Mouse (Mus musculus) lung, embryonic 14.5 days (tissue): ENCODE measurements around the gene Slc29a1. TPM values are rescaled to one million over a fixed set of nuclear protein-coding genes. Genes with fewer than 3 reads are reported as not detected.
A peak's percentile ranks its signal among the peaks of the same experiment; 100 is the strongest.

Experiments used
- ATAC-seq: fragments of 200-750 bp; cut with Nextera tagmentation; 2 replicates; pipeline ENCODE4 v1.8.0; 2017; ENCODE audit warnings: mild to moderate bottlenecking, moderate TSS enrichment, moderate library complexity; ENCODE audit not compliant: insufficient read depth
- DNase-seq: peaks from one replicate; pipeline ENCODE4 v3.0.0-alpha.2; 2015
- H3K27ac ChIP-seq: fragments of 300-500 bp; sonication (generic); 2 replicates; pipeline ENCODE4 v1.5.1; 2014; ENCODE audit warnings: low read depth, mild to moderate bottlenecking, moderate library complexity
- H3K27me3 ChIP-seq: fragments of 300-500 bp; sonication (generic); 2 replicates; pipeline ENCODE4 v1.6.1; 2014; ENCODE audit warnings: low read length, control low read depth; ENCODE audit not compliant: insufficient read depth
- H3K36me3 ChIP-seq: fragments of 300-500 bp; sonication (generic); 2 replicates; pipeline ENCODE4 v1.6.1; 2014; ENCODE audit warnings: control low read depth; ENCODE audit not compliant: insufficient read depth
- H3K4me1 ChIP-seq: fragments of 300-500 bp; sonication (generic); 2 replicates; pipeline ENCODE4 v1.6.1; 2014; ENCODE audit warnings: antibody characterized with exemption, control low read depth; ENCODE audit not compliant: insufficient read depth
- H3K4me2 ChIP-seq: fragments of 300-500 bp; sonication (generic); 2 replicates; pipeline ENCODE4 v1.6.1; 2014; ENCODE audit warnings: mild to moderate bottlenecking
- H3K4me3 ChIP-seq: fragments of 300-500 bp; sonication (generic); 2 replicates; pipeline ENCODE4 v1.5.1; 2014; ENCODE audit warnings: low read depth, low read length
- H3K9ac ChIP-seq: fragments of 300-500 bp; sonication (generic); 2 replicates; pipeline ENCODE4 v1.6.1; 2014
- H3K9me3 ChIP-seq: fragments of 300-500 bp; sonication (generic); 2 replicates; pipeline ENCODE4 v1.6.1; 2016; ENCODE audit warnings: low read depth, low read length, control low read depth
- CTCF ChIP-seq: IDR thresholded peaks from 2 replicates; pipeline ENCODE4 v1.5.1; 2016; ENCODE audit warnings: antibody characterized with exemption, low read depth
- WGBS: fragments of 180-500 bp; shearing (Covaris S2); extraction: QIAGEN DNeasy Blood & Tissue Kit; methylation state at CpG from one replicate; pipeline ENCODE4 v1.1.7; 2014; 5-methylcytosine and 5-hydroxymethylcytosine counted together
- polyA plus RNA-seq: library from polyadenylated mRNA; unstranded; fragments of >200 nt; fragmentation: Nextera tagmentation; extraction: Ambion mirVana; gene quantifications from 2 replicates; pipeline ENCODE4 v1.2.1, GENCODE M21; 2014

Slc29a1 gene
- polyA plus RNA-seq, 1 experiment from 2014 or later, result 75.4 TPM

DNA sequence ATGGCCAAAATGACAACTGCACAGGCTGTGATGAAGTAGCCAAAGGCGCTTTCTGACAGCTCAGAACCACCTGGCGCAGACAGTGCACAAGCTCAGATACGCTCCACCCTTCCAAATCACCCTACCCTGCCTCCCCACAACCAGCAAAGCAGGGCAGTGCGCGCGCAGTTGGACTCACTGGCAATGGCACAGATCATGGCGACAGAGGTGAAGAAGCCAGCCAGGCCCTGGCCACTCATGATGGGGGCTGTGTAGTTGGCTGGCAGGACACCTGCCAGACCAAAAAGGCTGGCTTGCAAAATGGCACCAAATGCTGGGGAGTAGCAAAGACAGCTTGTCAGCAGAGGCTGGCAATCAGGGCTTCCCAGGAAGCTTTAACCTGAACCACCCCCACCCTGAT is 10.2 kb downstream of the Slc29a1 start:
- ATAC-seq (no peak), DNase-seq (no peak)
- Histone ChIP-seq H3K4me2 (no peak overlapping the region), H3K4me1 (peaks cover 29% of the 10 kb centered on the region), H3K27ac (no peak overlapping the region), H3K27me3 (no peaks in the 10 kb centered on the region), H3K9me3 (no peaks in the 10 kb centered on the region), H3K4me3 (no peak overlapping the region), H3K9ac (no peak overlapping the region), H3K36me3 (peaks cover 34% of the 10 kb centered on the region)
- WGBS, result 97% methylated on average over 7 of the region's 7 CpGs
- no peak for TF ChIP-seq CTCF

GRCm38 (mm10) chr17:45588370-45588769 is 11.0 kb downstream of the Slc29a1 start:
- peaks cover 29% of the 10 kb centered on the region for H3K4me1 ChIP-seq
- no peaks in the 10 kb centered on the region for H3K27me3 ChIP-seq
- no peak for TF ChIP-seq CTCF
- H3K4me3 ChIP-seq, result no peak overlapping the region
- ATAC-seq (no peak), DNase-seq (no peak)
- no peak overlapping the region for H3K9ac ChIP-seq
- peaks cover 34% of the 10 kb centered on the region for H3K36me3 ChIP-seq
- H3K27ac ChIP-seq, result no peak overlapping the region
- H3K9me3 ChIP-seq, result no peaks in the 10 kb centered on the region
- 89% methylated on average over 7 of the region's 7 CpGs for WGBS
- H3K4me2 ChIP-seq, result no peak overlapping the region

DNA sequence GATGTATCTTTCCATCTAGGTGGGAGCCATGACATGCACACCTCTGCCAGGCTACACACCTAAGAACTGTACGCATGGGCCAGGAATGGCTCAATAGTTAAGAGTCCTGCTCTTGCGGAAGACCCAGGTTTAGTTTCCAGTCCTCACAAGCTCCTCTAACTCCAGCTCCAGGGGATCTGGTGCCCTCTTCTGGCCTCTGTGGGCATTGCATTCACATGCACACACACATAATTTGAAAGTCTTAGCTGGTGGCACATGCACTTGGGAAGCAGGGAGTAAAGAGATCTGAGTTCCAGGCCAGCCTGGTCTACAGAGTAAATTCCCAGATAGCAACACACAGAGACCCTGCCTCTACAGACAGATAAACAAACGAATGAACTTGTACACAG is 13.0 kb downstream of the Slc29a1 start:
- no peak overlapping the region for H3K4me3 ChIP-seq
- H3K27ac ChIP-seq, result peak overlapping the region; percentile 83; the same call in 1 of the 2 replicates
- peaks cover 15% of the 10 kb centered on the region for H3K4me1 ChIP-seq
- ATAC-seq (no peak), DNase-seq (no peak)
- H3K36me3 ChIP-seq, result peaks cover 34% of the 10 kb centered on the region
- TF ChIP-seq CTCF, result peak; percentile 55
- WGBS, result 97% methylated on average over 3 of the region's 3 CpGs
- no peak overlapping the region for H3K9ac ChIP-seq
- no peaks in the 10 kb centered on the region for H3K27me3 ChIP-seq
- H3K4me2 ChIP-seq, result no peak overlapping the region
- no peaks in the 10 kb centered on the region for H3K9me3 ChIP-seq

GRCm38 (mm10) chr17:45585725-45586448 is 13.5 kb downstream of the Slc29a1 start:
- H3K27me3 ChIP-seq, result no peaks in the 10 kb centered on the region
- ATAC-seq, result no peak
- DNase-seq, result no peak
- no peak overlapping the region for H3K9ac ChIP-seq
- peak overlapping the region; percentile 83; the same call in 1 of the 2 replicates for H3K27ac ChIP-seq
- peaks cover 17% of the 10 kb centered on the region for H3K4me1 ChIP-seq
- H3K4me2 ChIP-seq, result peak overlapping the region; percentile 15; the same call in 1 of the 2 replicates
- WGBS, result 65% methylated on average over 23 of the region's 23 CpGs
- TF ChIP-seq CTCF, result no peak
- no peak overlapping the region for H3K4me3 ChIP-seq
- peaks cover 34% of the 10 kb centered on the region for H3K36me3 ChIP-seq
- H3K9me3 ChIP-seq, result no peaks in the 10 kb centered on the region

GRCm38 (mm10) chr17:45584939-45585678 is 14.3 kb downstream of the Slc29a1 start:
- H3K27ac ChIP-seq, result peak overlapping the region; percentile 83
- no peak overlapping the region; the same call in 1 of the 2 replicates for H3K9ac ChIP-seq
- H3K4me2 ChIP-seq, result peak overlapping the region; percentile 46
- peaks cover 29% of the 10 kb centered on the region for H3K36me3 ChIP-seq
- TF ChIP-seq CTCF, result peak; percentile 90
- ATAC-seq (peak; percentile 52), DNase-seq (peak; percentile 86)
- H3K4me1 ChIP-seq, result peaks cover 19% of the 10 kb centered on the region
- no peak overlapping the region for H3K4me3 ChIP-seq
- H3K9me3 ChIP-seq, result no peaks in the 10 kb centered on the region
- no peaks in the 10 kb centered on the region for H3K27me3 ChIP-seq
- 26% methylated on average over 14 of the region's 14 CpGs for WGBS

DNA sequence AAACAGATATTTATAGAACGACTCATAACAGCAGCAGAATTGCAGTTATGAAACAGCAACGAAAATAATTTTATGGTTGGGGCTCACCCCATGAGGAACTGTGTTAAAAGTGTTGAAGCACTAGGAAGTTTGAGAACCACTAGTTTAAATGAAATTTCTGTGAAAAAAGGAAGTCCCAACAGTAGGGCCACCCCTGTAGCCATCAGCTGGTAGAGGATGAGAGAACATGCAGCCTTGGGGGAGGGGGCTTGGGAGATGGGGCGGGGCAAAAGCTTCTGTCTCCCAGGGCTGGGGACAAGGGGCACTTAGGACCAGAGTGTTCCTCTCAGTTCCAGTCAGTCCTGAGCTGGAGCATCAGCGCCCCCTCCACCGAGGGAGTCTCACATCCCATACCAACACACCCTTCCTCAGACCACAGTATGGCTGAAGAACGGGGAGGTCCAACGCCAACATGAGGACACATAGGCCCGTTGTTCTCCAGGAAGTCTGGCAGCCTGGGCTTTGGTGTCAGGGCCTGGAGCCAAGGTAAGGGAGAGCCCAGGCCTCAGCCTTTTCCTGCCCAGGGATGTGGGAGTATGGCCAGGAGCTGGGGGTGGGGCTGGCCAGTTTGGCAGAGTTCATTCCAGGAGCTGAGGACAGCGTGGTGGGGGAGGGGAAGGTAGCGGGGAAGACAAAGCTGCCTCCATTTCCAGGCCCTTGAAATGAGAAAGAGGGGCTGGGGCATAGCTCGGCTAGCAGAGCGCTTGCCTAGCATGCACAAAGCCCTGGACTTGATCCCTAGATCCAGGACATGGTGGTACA is 15.1 kb downstream of the Slc29a1 start:
- peak; percentile 63 for ATAC-seq
- Histone ChIP-seq H3K4me1 (peaks cover 19% of the 10 kb centered on the region), H3K27me3 (no peaks in the 10 kb centered on the region), H3K9me3 (no peaks in the 10 kb centered on the region), H3K27ac (peak overlapping the region; percentile 83), H3K4me3 (no peak overlapping the region), H3K36me3 (peaks cover 21% of the 10 kb centered on the region), H3K4me2 (peak overlapping the region; percentile 46), H3K9ac (no peak overlapping the region; the same call in 1 of the 2 replicates)
- peak; percentile 76 for DNase-seq
- TF ChIP-seq CTCF, result no peak
- WGBS, result 32% methylated on average over 12 of the region's 12 CpGs
